Mouse (Mus musculus): ENCODE measurements around the gene Olfr403. TPM values are rescaled to one million over a fixed set of nuclear protein-coding genes. Genes with fewer than 3 reads are reported as not detected.

The Olfr403 gene
- not detected in 2 replicates for polyA plus RNA-seq (2015; fragmentation: Nextera tagmentation; extraction: Ambion mirVana)

DNA sequence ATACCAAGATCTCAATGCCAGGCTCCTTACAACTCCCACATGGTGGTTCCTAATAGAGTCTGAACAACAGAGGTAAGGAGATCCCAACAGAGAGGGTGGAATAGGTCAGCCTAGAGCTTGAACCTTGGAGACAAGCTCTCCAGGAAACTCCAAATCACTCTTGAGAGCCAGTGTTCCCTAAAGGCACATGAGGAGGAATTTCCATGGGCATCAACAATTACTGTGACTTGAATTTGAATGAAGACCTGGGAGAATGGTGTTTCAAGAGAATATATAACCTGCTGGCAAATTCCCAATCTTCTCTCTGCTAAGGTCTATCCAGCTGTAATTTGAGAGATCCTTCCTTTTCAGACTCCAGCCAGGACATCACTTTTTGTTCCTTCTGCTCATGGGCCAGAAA is at the start of gene Olfr403:
Gene Olfr403, plus strand, starts transcription at position 301 of the 400 bp plus-strand sequence.

DNA sequence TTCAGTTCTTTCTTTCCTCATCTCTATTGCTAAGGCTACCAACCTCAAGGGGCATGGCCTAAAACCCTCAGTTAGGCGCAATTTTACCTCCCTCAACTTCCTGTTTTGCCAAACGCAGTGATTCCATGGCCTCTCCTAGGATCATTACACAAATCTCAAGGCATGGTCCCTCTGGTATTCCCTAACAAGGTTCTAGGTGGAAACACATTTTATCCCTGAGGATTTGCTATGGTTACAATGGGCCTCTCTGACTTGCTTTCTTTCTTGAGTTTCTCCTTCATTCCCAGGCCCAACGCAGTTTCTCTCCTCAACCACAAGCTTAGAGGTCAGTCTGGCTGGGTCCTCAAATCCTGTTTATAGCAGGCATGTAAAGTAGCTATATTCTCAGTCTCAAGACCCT is 32.8 kb upstream of the Olfr403 start, which contains the start of gene Olfr402:
Gene Olfr402, plus strand, starts transcription at position 301 of the 400 bp plus-strand sequence.

GRCm38 (mm10) chr11:74211279-74211678 is 25.2 kb downstream of the Olfr403 start, which contains the start of gene Olfr43:
TSS of gene Olfr43 (minus strand) at chr11:74211379.

Other genes with a start within 250 kb of the Olfr403 start
- gene Olfr23, start 249.6 kb upstream of the Olfr403 start, polyA plus RNA-seq (2015; fragmentation: Nextera tagmentation; extraction: Ambion mirVana): not detected in 2 replicates
- gene Olfr397, start 225.4 kb upstream of the Olfr403 start, polyA plus RNA-seq (2015; fragmentation: Nextera tagmentation; extraction: Ambion mirVana): not detected in 2 replicates
- not detected in 2 replicates for gene Olfr398, start 195.8 kb upstream of the Olfr403 start, polyA plus RNA-seq (2015; fragmentation: Nextera tagmentation; extraction: Ambion mirVana)
- not detected in 2 replicates for gene Olfr139, start 129.7 kb upstream of the Olfr403 start, polyA plus RNA-seq (2015; fragmentation: Nextera tagmentation; extraction: Ambion mirVana)
- gene Olfr399, start 129.6 kb upstream of the Olfr403 start, polyA plus RNA-seq (2015; fragmentation: Nextera tagmentation; extraction: Ambion mirVana): not detected in 2 replicates
- not detected in 2 replicates for gene Zfp616, start 116.3 kb upstream of the Olfr403 start, polyA plus RNA-seq (2015; fragmentation: Nextera tagmentation; extraction: Ambion mirVana)
- not detected in 2 replicates for gene Olfr401, start 72.5 kb upstream of the Olfr403 start, polyA plus RNA-seq (2015; fragmentation: Nextera tagmentation; extraction: Ambion mirVana)
- not detected in 2 replicates for gene Olfr402, start 32.7 kb upstream of the Olfr403 start, polyA plus RNA-seq (2015; fragmentation: Nextera tagmentation; extraction: Ambion mirVana)
- gene Olfr43, start 25.1 kb downstream of the Olfr403 start, polyA plus RNA-seq (2015; fragmentation: Nextera tagmentation; extraction: Ambion mirVana): not detected in 2 replicates
- not detected in 2 replicates for gene Olfr406, start 73.6 kb downstream of the Olfr403 start, polyA plus RNA-seq (2015; fragmentation: Nextera tagmentation; extraction: Ambion mirVana)
- not detected in 2 replicates for gene Olfr59, start 97.5 kb downstream of the Olfr403 start, polyA plus RNA-seq (2015; fragmentation: Nextera tagmentation; extraction: Ambion mirVana)
- not detected in 2 replicates for gene Olfr410, start 151.8 kb downstream of the Olfr403 start, polyA plus RNA-seq (2015; fragmentation: Nextera tagmentation; extraction: Ambion mirVana)
- gene Olfr411, start 166.4 kb downstream of the Olfr403 start, polyA plus RNA-seq (2015; fragmentation: Nextera tagmentation; extraction: Ambion mirVana): not detected in 2 replicates
- not detected in 2 replicates for gene Olfr412, start 175.8 kb downstream of the Olfr403 start, polyA plus RNA-seq (2015; fragmentation: Nextera tagmentation; extraction: Ambion mirVana)

All from urinary bladder, postnatal 0 days (tissue).